Mouse (Mus musculus): ENCODE measurements around the gene Cldn15.

DNA sequence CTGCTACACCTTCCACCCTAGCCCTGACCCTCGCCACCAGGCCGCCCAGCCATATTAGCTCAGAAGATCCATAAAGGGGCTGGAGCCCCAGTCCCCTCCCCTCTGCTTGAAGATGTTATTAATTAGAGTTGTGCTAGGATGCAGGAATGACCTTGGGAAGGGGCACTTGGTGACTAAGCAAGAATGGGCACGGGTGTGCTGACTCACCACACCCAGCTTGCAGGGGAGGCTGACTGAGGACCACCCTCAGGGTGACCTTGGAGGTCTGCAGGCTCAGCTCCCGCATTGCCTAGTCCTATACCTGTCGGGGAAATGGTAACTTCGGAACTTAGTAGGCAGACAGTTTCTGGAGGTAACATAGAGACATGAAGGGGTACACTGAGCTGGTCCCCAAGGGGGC, 32.5 kb upstream of the Cldn15 start:
- TF ChIP-seq CTCF (conservative IDR thresholded peaks at IDR 0.05; ENCODE audit: low read length) (no peak), POU5F1 (IDR thresholded peaks at IDR 0.05; ENCODE audit: borderline replicate concordance, low read length) (no peak)
